Mouse (Mus musculus): ENCODE measurements at regions not wholly inside any gene's neighbourhood (a gene's known extent, or its start where the extent isn't known, plus 50 kb on each side); places are given as distances from the start of the nearest gene placed in this dataset.
A peak's percentile ranks its signal among the peaks of the same experiment; 100 is the strongest.

- intact Hi-C loops (cut with DNase I), result no loop called here
These were observed 54.9 kb downstream of the Cbln1 start for GRCm38 (mm10) chr8:87417466-87417865.

DNA sequence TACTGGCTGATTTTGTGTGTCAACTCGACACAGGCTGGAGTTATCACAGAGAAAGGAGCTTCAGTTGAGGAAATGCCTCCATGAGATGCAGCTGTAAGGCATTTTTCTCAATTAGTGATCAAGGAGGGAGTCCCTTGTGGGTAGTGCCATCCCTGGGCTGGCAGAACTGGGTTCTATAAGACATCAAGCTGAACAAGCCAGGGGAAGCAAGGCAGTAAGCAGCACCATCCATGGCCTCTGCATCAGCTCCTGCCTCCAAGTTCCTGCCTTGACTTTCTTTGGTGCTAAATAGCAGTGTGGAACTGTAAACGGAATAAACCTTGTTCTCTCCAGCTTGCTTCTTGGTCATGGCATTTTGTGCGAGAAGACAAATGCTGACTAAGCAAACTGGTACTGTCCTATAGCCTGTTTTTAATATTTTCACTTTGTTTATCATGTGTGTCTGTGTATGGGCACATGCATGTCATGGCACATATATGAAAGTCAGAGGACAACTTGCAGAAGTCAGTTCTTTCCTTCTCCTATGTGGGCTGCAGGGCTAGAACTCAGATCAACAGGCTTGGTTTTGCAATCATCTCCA lies 57.3 kb downstream of the Cbln1 start:
- no peak for DNase-seq (ENCODE audit: low spot score in 2 of 2)
- intact Hi-C loops (cut with DNase I), result no loop called here

More at GRCm38 (mm10) chr8:87417466-87417865, 54.9 kb downstream of the Cbln1 start:
- DNase-seq (ENCODE audit: low spot score in 2 of 2), result no peak

DNA sequence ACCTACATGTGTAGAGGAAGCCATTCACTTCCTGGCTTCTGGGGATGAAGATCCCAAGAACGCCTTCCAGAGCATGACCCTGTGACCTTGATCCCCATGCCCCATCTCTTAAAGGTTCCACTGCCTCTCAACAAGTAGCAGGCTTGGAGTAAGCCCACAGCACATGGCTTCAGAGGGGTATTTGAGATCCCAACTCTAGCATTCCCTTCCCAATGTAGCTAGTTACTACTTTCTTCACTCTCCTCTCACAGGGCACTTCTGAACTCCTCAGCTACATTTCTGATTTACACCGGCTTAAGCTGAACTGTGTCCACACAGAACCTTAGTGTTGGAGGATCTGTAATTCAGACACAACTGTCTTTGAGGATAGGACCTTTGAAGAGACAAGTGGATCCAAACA lies 83.4 kb downstream of the Cbln1 start:
- intact Hi-C loops (cut with DNase I), result no loop called here

GRCm38 (mm10) chr8:87383527-87384206 lies 88.7 kb downstream of the Cbln1 start:
- intact Hi-C loops (cut with DNase I), result no loop called here
- no peak for DNase-seq (ENCODE audit: low spot score in 2 of 2)

More for the DNA sequence above, 83.4 kb downstream of the Cbln1 start:
- DNase-seq (ENCODE audit: low spot score in 2 of 2), result no peak

GRCm38 (mm10) chr8:87382311-87382710 lies 90.1 kb downstream of the Cbln1 start:
- no peak for DNase-seq (ENCODE audit: low spot score in 2 of 2)
- intact Hi-C loops (cut with DNase I), result no loop called here

GRCm38 (mm10) chr8:87380791-87381190 lies 91.6 kb downstream of the Cbln1 start:
- intact Hi-C loops (cut with DNase I), result no loop called here
- no peak for DNase-seq (ENCODE audit: low spot score in 2 of 2)

GRCm38 (mm10) chr8:87379296-87379695 lies 93.1 kb downstream of the Cbln1 start:
- intact Hi-C loops (cut with DNase I), result no loop called here
- no peak for DNase-seq (ENCODE audit: low spot score in 2 of 2)

DNA sequence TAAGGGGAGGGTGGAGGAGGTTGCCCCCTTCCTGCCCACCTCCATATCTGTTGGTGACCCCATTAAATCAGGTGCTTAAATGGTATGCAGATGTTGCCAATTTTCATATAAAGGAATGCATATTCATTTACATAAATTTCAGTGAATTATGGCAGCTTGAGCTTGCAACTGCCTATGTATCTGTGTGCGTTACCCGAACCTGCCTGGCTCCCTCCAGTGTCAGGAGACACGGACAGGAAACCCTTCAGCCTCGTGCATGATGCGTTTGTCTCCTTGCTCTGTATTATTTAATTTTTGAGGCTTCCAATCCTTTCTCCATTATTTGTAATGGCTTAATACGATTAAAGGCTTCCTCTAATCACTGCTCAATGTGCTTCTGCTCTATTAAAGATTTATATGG lies 98.4 kb downstream of the Cbln1 start:
- intact Hi-C loops (cut with DNase I), result no loop called here
- DNase-seq (ENCODE audit: low spot score in 2 of 2), result no peak

DNA sequence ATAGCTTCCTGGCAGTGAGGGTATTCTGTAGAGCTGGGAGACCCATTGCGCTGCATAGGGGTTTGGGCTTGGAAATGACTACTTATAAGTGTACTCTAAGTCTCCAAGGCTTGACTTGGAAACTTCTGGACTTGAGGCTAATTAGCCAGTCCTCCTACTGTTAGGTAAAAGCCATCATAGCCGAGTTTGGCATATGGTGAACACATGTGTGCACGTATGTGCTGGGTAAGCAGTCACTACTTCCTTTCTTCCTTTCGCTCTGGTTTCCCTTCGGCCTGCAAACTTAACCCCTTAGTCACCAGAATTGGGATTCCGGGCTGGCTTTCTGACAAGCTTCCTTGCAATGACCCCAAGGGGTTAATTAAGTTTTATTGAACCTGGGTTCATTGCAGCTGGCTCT lies 98.9 kb downstream of the Cbln1 start:
- intact Hi-C loops (cut with DNase I), result no loop called here
- DNase-seq (ENCODE audit: low spot score in 2 of 2), result no peak

GRCm38 (mm10) chr8:87372061-87372460 lies 100.3 kb downstream of the Cbln1 start:
- no peak for DNase-seq (ENCODE audit: low spot score in 2 of 2)
- intact Hi-C loops (cut with DNase I), result no loop called here

- intact Hi-C loops (cut with DNase I), result no loop called here
- no peak for DNase-seq (ENCODE audit: low spot score in 2 of 2)
These were observed 102.2 kb downstream of the Cbln1 start for GRCm38 (mm10) chr8:87370194-87370593.

DNA sequence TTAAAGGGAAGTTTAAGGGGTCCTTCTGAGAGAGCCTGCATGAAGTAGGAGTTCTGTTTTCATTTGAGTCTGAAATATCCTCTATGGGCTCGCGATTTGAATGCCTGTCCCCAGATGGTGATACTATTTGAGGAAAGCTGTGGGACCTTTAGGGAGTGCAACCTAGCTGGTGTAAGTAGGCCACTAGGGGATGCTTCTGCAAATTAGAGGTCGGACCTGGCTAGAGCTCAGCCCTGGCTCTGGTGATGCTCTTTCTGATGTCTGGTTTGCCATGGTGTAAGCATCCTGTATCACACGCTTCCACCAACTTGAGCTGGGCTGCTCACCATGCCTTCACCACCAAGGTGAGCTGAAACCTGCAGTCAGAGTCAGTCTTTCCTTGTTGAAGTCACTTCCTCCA lies 121.9 kb downstream of the Cbln1 start:
- intact Hi-C loops (cut with DNase I), result no loop called here
- DNase-seq (ENCODE audit: low spot score in 2 of 2), result no peak

GRCm38 (mm10) chr8:87349781-87350181 lies 122.6 kb downstream of the Cbln1 start:
- DNase-seq (ENCODE audit: low spot score in 2 of 2), result no peak
- intact Hi-C loops (cut with DNase I), result no loop called here

DNA sequence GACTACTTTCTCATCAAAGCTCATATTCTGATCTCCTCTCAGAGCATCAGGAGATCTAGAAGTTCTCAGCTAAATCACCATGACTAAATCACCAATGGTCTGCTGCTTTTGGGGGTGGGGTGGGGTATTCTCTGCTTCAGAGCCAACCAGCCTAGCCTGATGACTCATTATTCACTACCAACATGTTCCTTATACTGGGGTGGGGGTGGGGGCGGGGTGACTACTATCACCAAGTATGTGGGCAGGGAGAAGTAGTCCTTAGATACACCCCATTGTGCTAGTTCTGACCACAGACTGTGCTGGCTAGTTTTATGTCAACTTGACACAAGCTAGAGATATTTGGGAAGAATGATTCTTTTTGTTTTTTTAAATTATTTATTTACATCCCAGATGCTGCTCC lies 143.0 kb downstream of the Cbln1 start:
- DNase-seq (ENCODE audit: low spot score in 2 of 2), result no peak
- intact Hi-C loops (cut with DNase I), result no loop called here

DNA sequence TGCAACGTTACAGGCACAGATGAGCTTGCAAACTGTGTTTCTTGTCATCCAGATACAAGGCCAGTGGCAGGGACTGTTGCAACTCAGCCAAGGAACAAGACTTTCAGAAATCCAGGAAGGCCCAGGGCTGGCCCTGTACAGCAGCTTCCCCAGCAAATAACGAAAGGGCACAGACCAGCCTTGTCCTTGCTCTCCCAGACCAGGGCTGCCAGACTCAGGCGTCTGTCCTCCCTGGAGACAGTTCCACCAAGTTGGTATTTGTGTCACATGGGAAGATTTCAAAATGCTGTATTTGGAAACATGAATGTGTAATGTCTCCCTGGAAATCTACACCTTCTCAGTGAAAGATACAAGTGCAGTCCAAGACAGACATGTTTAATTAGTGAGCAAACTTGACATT lies 157.8 kb downstream of the Cbln1 start:
- intact Hi-C loops (cut with DNase I), result no loop called here
- peak in 1 of 2 experiments; percentile 3 for DNase-seq (ENCODE audit: low spot score in 2 of 2)

- DNase-seq (ENCODE audit: low spot score in 2 of 2), result no peak
- intact Hi-C loops (cut with DNase I), result no loop called here
These were observed 161.1 kb downstream of the Cbln1 start for GRCm38 (mm10) chr8:87311282-87311681.

DNA sequence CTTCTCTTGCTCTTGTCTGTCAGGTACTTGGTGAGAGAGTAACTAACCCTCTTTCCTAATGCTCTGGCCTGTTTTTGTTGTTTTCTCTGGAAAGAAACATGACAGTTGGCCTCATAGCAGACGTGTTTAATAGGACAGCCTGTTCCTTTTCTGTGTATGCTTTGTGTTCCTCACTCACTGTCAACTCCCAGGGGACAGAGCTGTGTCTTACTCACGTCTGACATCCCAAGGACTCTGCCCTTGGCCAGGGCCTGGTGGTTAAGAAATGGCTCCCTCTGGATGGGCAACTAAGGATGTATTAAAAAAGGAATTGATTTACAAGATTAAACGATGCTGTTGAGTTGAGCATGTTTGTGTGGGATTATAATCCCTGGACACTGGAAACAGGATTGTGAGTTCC lies 164.1 kb downstream of the Cbln1 start:
- intact Hi-C loops (cut with DNase I), result no loop called here
- no peak for DNase-seq (ENCODE audit: low spot score in 2 of 2)

- intact Hi-C loops (cut with DNase I), result no loop called here
- DNase-seq (ENCODE audit: low spot score in 2 of 2), result no peak
These were observed 167.4 kb downstream of the Cbln1 start for GRCm38 (mm10) chr8:87305001-87305400.

DNA sequence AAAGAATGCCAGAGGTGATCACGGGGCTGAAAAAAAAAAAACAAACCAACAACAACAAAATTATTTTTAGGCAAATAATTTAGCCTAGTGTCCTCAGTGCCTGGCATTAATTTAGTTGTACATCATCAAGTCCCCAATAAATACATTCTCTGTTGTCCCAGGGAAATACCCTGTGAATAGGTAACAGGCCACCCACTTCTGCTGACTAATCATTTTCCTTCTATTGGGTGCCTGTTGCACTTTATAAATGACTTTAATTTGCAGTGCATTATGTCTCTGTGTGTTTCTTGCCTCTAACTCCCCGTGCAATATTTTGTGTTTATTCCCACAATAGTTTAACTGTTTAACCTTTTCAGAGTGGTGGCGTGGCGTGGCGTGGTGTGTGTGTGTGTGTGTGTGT lies 168.9 kb downstream of the Cbln1 start:
- intact Hi-C loops (cut with DNase I), result no loop called here
- no peak for DNase-seq (ENCODE audit: low spot score in 2 of 2)

GRCm38 (mm10) chr8:87297761-87298160 lies 174.6 kb downstream of the Cbln1 start:
- intact Hi-C loops (cut with DNase I), result no loop called here
- DNase-seq (ENCODE audit: low spot score in 2 of 2), result no peak

DNA sequence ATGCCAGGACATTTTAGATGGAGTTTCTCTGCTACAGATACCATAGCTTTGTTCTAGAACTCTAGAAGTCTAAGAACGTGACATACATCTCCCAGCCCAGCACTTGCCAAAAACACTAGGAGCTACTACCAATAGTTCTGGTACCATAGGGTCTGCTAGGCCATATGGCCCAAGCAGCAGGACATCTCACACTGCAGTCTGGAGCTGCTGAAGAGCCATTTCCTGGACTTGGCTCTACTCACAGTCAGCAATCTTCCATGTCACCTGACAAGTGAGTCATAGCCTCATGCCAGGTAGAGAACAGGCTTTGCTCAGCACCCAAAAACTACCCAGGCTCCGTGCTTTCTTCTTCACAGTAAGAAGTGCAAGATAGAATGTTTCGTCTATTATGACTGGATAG lies 175.1 kb downstream of the Cbln1 start:
- intact Hi-C loops (cut with DNase I), result no loop called here
- DNase-seq (ENCODE audit: low spot score in 2 of 2), result no peak

- DNase-seq (ENCODE audit: low spot score in 2 of 2), result no peak
- intact Hi-C loops (cut with DNase I), result no loop called here
These were observed 186.3 kb downstream of the Cbln1 start for GRCm38 (mm10) chr8:87286059-87286458.
